Mouse (Mus musculus) ES-Bruce4 (cell line): ENCODE measurements around the gene Celsr2. TPM values are rescaled to one million over a fixed set of nuclear protein-coding genes. Genes with fewer than 3 reads are reported as not detected.

Experiments used
- H3K27ac ChIP-seq: 2 replicates; pipeline ENCODE4 v1.5.1; 2012; ENCODE audit warnings: low read length, inconsistent platforms; ENCODE audit not compliant: insufficient read depth
- H3K27me3 ChIP-seq: 2 replicates; pipeline ENCODE4 v1.6.1; 2012; ENCODE audit warnings: mild to moderate bottlenecking, low read length, inconsistent platforms; ENCODE audit not compliant: control insufficient read depth, poor library complexity, insufficient read depth, severe bottlenecking
- H3K36me3 ChIP-seq: 2 replicates; pipeline ENCODE4 v1.6.1; 2012; ENCODE audit warnings: inconsistent platforms, mild to moderate bottlenecking, low read length, moderate library complexity; ENCODE audit not compliant: control insufficient read depth, poor library complexity, insufficient read depth, severe bottlenecking
- H3K4me1 ChIP-seq: one replicate; pipeline ENCODE4 v1.8.1; 2011; ENCODE audit warnings: low read length; ENCODE audit not compliant: control insufficient read depth, insufficient read depth
- H3K4me3 ChIP-seq: 2 replicates; pipeline ENCODE4 v1.5.1; 2011; ENCODE audit warnings: low read depth, mild to moderate bottlenecking, low read length
- H3K9ac ChIP-seq: 2 replicates; pipeline ENCODE4 v1.6.1; 2012; ENCODE audit warnings: low read depth, mild to moderate bottlenecking, inconsistent platforms; ENCODE audit not compliant: poor library complexity, severe bottlenecking
- H3K9me3 ChIP-seq: replicated peaks from 2 replicates; pipeline ENCODE4 v1.6.1; 2012; ENCODE audit warnings: mild to moderate bottlenecking, low read length, inconsistent platforms; ENCODE audit not compliant: control insufficient read depth, poor library complexity, insufficient read depth, severe bottlenecking
- CTCF ChIP-seq: IDR thresholded peaks from one replicate; pipeline ENCODE4 v1.8.1; 2011; ENCODE audit warnings: low read depth, low read length
- EP300 ChIP-seq: IDR thresholded peaks from 2 replicates; pipeline ENCODE4 v1.6.1; 2011; ENCODE audit warnings: low read depth, low read length; ENCODE audit not compliant: insufficient read depth
- POLR2A ChIP-seq: IDR thresholded peaks from one replicate; pipeline ENCODE4 v1.8.1; 2011; ENCODE audit warnings: low read length; ENCODE audit not compliant: insufficient read depth
- polyA plus RNA-seq: library from polyadenylated mRNA; stranded (reverse); fragments of >200 nt; gene quantifications from 2 replicates; pipeline ENCODE4 v1.2.4, GENCODE M21; 2011; ENCODE audit warnings: low read depth; ENCODE audit not compliant: missing spikeins, insufficient read depth, insufficient read length

The Celsr2 gene
- polyA plus RNA-seq, 1 experiment: 7.1 TPM

- H3K9me3 ChIP-seq: no peaks in the 10 kb centered on the region
- H3K27ac ChIP-seq: peak within 1 kb of the TSS; percentile 87
- peaks cover 19% of the 10 kb centered on the region for H3K36me3 ChIP-seq
- TF ChIP-seq POLR2A: peak; percentile 39
- TF ChIP-seq EP300: peak; percentile 75
- no peak for TF ChIP-seq CTCF
- peak within 1 kb of the TSS; percentile 83 for H3K9ac ChIP-seq
- H3K4me1 ChIP-seq: peaks cover 2% of the 10 kb centered on the region
- H3K4me3 ChIP-seq: peak within 1 kb of the TSS; percentile 95
- H3K27me3 ChIP-seq: no peaks in the 10 kb centered on the region
Measured at GRCm38 (mm10) chr3:108444698-108445365, 29.5 kb upstream of the Celsr2 start, which contains the start of gene Sars. Gene Sars, minus strand, starts transcription at chr3:108445209.

- TF ChIP-seq POLR2A (peak; percentile 17), EP300 (peak; percentile 68; the same call in 1 of the 2 replicates), CTCF (no peak)
- Histone ChIP-seq H3K9me3 (no peaks in the 10 kb centered on the region), H3K9ac (peak overlapping the region; percentile 83), H3K36me3 (peaks cover 20% of the 10 kb centered on the region), H3K27ac (peak overlapping the region; percentile 86), H3K4me3 (peak overlapping the region; percentile 95), H3K27me3 (no peaks in the 10 kb centered on the region), H3K4me1 (peaks cover 2% of the 10 kb centered on the region)
Measured at GRCm38 (mm10) chr3:108444029-108444428, 28.7 kb upstream of the Celsr2 start.

- Histone ChIP-seq H3K4me1 (peaks cover under 1% of the 10 kb centered on the region), H3K27ac (no peak overlapping the region), H3K9me3 (no peaks in the 10 kb centered on the region), H3K36me3 (peaks cover 56% of the 10 kb centered on the region), H3K4me3 (no peak overlapping the region), H3K27me3 (no peaks in the 10 kb centered on the region), H3K9ac (no peak overlapping the region)
- TF ChIP-seq EP300 (no peak), CTCF (no peak), POLR2A (no peak)
Measured at GRCm38 (mm10) chr3:108436380-108436714, 21.0 kb upstream of the Celsr2 start.

- Histone ChIP-seq H3K9me3 (no peaks in the 10 kb centered on the region), H3K4me3 (no peak overlapping the region), H3K27ac (no peak overlapping the region), H3K4me1 (no peaks in the 10 kb centered on the region), H3K9ac (no peak overlapping the region), H3K27me3 (no peaks in the 10 kb centered on the region), H3K36me3 (peaks cover 60% of the 10 kb centered on the region)
- no peak for TF ChIP-seq CTCF
- TF ChIP-seq EP300: no peak
- no peak for TF ChIP-seq POLR2A
Measured at GRCm38 (mm10) chr3:108435701-108436379, 20.5 kb upstream of the Celsr2 start.

- H3K36me3 ChIP-seq: peaks cover 71% of the 10 kb centered on the region
- TF ChIP-seq POLR2A (no peak), EP300 (no peak), CTCF (no peak)
Measured at GRCm38 (mm10) chr3:108433881-108434495, 18.6 kb upstream of the Celsr2 start.

More at GRCm38 (mm10) chr3:108433881-108434495, 18.6 kb upstream of the Celsr2 start:
- H3K4me3 ChIP-seq: no peak overlapping the region
- H3K9ac ChIP-seq: no peak overlapping the region
- no peaks in the 10 kb centered on the region for H3K27me3 ChIP-seq
- no peaks in the 10 kb centered on the region for H3K9me3 ChIP-seq
- no peaks in the 10 kb centered on the region for H3K4me1 ChIP-seq
- H3K27ac ChIP-seq: peak overlapping the region; percentile 24; the same call in 1 of the 2 replicates
